Mouse (Mus musculus) stomach, embryonic 14.5 days (tissue): ENCODE data around the gene Med7. TPM values are rescaled to one million over a fixed set of nuclear protein-coding genes. Genes with fewer than 3 reads are reported as not detected.
"Not testable (repeated sequence)": the region's sequence is repeated elsewhere in the genome, so short reads cannot be mapped to it uniquely, and the experiment has no call there.

ENCODE experiments used
- ATAC-seq: fragments of 200-750 bp; cut with Nextera tagmentation; 2 replicates; pipeline ENCODE4 v1.8.0; 2017; ENCODE audit warnings: low read depth, moderate TSS enrichment; ENCODE audit not compliant: insufficient number of reproducible peaks, insufficient read depth, low FRiP score
- H3K27ac ChIP-seq: fragments of 300-500 bp; sonication (generic); 2 replicates; pipeline ENCODE4 v1.5.1; 2014; ENCODE audit warnings: mild to moderate bottlenecking, low read length, moderate library complexity, mixed read lengths
- H3K27me3 ChIP-seq: fragments of 300-500 bp; sonication (generic); 2 replicates; pipeline ENCODE4 v1.6.1; 2014; ENCODE audit warnings: low read length, control low read depth, mixed read lengths; ENCODE audit not compliant: control insufficient read depth, insufficient read depth
- H3K36me3 ChIP-seq: fragments of 300-500 bp; sonication (generic); 2 replicates; pipeline ENCODE4 v1.6.1; 2014; ENCODE audit warnings: mild to moderate bottlenecking, control low read depth, low read length, moderate library complexity, mixed read lengths; ENCODE audit not compliant: control insufficient read depth, insufficient read depth
- H3K4me1 ChIP-seq: fragments of 300-500 bp; sonication (generic); 2 replicates; pipeline ENCODE4 v1.6.1; 2014; ENCODE audit warnings: low read length, control low read depth, mixed read lengths; ENCODE audit not compliant: control insufficient read depth, insufficient read depth
- H3K4me2 ChIP-seq: fragments of 300-500 bp; sonication (generic); replicated peaks from 2 replicates; pipeline ENCODE4 v1.6.1; 2014; ENCODE audit warnings: low read depth, low read length, control low read depth
- H3K4me3 ChIP-seq: fragments of 300-500 bp; sonication (generic); 2 replicates; pipeline ENCODE4 v1.5.1; 2014; ENCODE audit warnings: low read depth, low read length, control low read depth
- H3K9ac ChIP-seq: fragments of 300-500 bp; sonication (generic); replicated peaks from 2 replicates; pipeline ENCODE4 v1.6.1; 2014; ENCODE audit warnings: low read depth, mild to moderate bottlenecking, control low read depth, low read length, moderate library complexity, mixed read lengths
- H3K9me3 ChIP-seq: fragments of 300-500 bp; sonication (generic); 2 replicates; pipeline ENCODE4 v1.6.1; 2016; ENCODE audit warnings: low read depth, low read length, control low read depth; ENCODE audit not compliant: control insufficient read depth
- WGBS: fragments of 180-500 bp; shearing (Covaris S2); extraction: QIAGEN DNeasy Blood & Tissue Kit; methylation state at CpG from one replicate; pipeline ENCODE4 v1.1.7; 2014; 5-methylcytosine and 5-hydroxymethylcytosine counted together
- polyA plus RNA-seq: library from polyadenylated mRNA; unstranded; fragments of >200 nt; fragmentation: Nextera tagmentation; extraction: Ambion mirVana; gene quantifications from 2 replicates; pipeline ENCODE4 v1.2.1, GENCODE M21; 2014

The Med7 gene
- polyA plus RNA-seq, 1 experiment from 2014 or later = 75.0 TPM

GRCm38 (mm10) chr11:46410018-46410563 lies 26.6 kb upstream of the Med7 start:
- H3K4me1 ChIP-seq = no peaks in the 10 kb centered on the region
- H3K9me3 ChIP-seq = no peaks in the 10 kb centered on the region
- no peak overlapping the region for H3K4me2 ChIP-seq
- H3K27me3 ChIP-seq = no peaks in the 10 kb centered on the region
- peak; percentile 42; the same call in 1 of the 2 replicates for ATAC-seq
- H3K4me3 ChIP-seq = no peak overlapping the region
- no peak overlapping the region for H3K9ac ChIP-seq
- no peak overlapping the region for H3K27ac ChIP-seq
- WGBS = 58% methylated on average over 2 of the region's 2 CpGs
- no peaks in the 10 kb centered on the region for H3K36me3 ChIP-seq

- H3K4me2 ChIP-seq = no peak overlapping the region
- no peak for ATAC-seq
- WGBS = 43% methylated on average over 1 of the region's 1 CpGs
Observed at GRCm38 (mm10) chr11:46418438-46418837, 18.3 kb upstream of the Med7 start.

GRCm38 (mm10) chr11:46418860-46419259 lies 17.9 kb upstream of the Med7 start:
- H3K9ac ChIP-seq = no peak overlapping the region
- H3K9me3 ChIP-seq = no peaks in the 10 kb centered on the region
- H3K36me3 ChIP-seq = no peaks in the 10 kb centered on the region
- no peak for ATAC-seq
- H3K4me1 ChIP-seq = no peaks in the 10 kb centered on the region
- H3K27me3 ChIP-seq = no peaks in the 10 kb centered on the region
- WGBS = 76% methylated on average over 5 of the region's 5 CpGs
- H3K4me3 ChIP-seq = no peak overlapping the region
- no peak overlapping the region for H3K4me2 ChIP-seq
- H3K27ac ChIP-seq = no peak overlapping the region

More at GRCm38 (mm10) chr11:46418438-46418837, 18.3 kb upstream of the Med7 start:
- Histone ChIP-seq H3K4me1 (no peaks in the 10 kb centered on the region), H3K4me3 (no peak overlapping the region), H3K9ac (no peak overlapping the region), H3K36me3 (no peaks in the 10 kb centered on the region), H3K9me3 (no peaks in the 10 kb centered on the region), H3K27me3 (no peaks in the 10 kb centered on the region), H3K27ac (no peak overlapping the region)

- Histone ChIP-seq H3K4me1 (no peaks in the 10 kb centered on the region), H3K9me3 (no peaks in the 10 kb centered on the region), H3K27ac (no peak overlapping the region), H3K4me2 (no peak overlapping the region), H3K9ac (no peak overlapping the region), H3K27me3 (no peaks in the 10 kb centered on the region), H3K4me3 (no peak overlapping the region), H3K36me3 (no peaks in the 10 kb centered on the region)
- 78% methylated on average over 8 of the region's 8 CpGs for WGBS
- no peak for ATAC-seq
Observed at GRCm38 (mm10) chr11:46421086-46421888, 15.4 kb upstream of the Med7 start.

GRCm38 (mm10) chr11:46428131-46428530 lies 8.6 kb upstream of the Med7 start:
- ATAC-seq, H3K4me2 ChIP-seq, H3K4me3 ChIP-seq, H3K9ac ChIP-seq, H3K36me3 ChIP-seq, H3K27me3 ChIP-seq, H3K27ac ChIP-seq, H3K9me3 ChIP-seq, H3K4me1 ChIP-seq: not testable (repeated sequence)
- WGBS = 46% methylated on average over 4 of the region's 4 CpGs

- Histone ChIP-seq H3K4me3 (no peak overlapping the region), H3K4me1 (no peaks in the 10 kb centered on the region), H3K27me3 (no peaks in the 10 kb centered on the region), H3K9ac (no peak overlapping the region), H3K36me3 (no peaks in the 10 kb centered on the region), H3K9me3 (no peaks in the 10 kb centered on the region), H3K27ac (no peak overlapping the region), H3K4me2 (no peak overlapping the region)
- ATAC-seq = no peak
- WGBS = 88% methylated on average over 2 of the region's 2 CpGs
Observed at GRCm38 (mm10) chr11:46430123-46430522, 6.6 kb upstream of the Med7 start.

GRCm38 (mm10) chr11:46431129-46431528 lies 5.6 kb upstream of the Med7 start:
- H3K4me2 ChIP-seq = no peak overlapping the region
- no peaks in the 10 kb centered on the region for H3K9me3 ChIP-seq
- no peak overlapping the region for H3K4me3 ChIP-seq
- no peak overlapping the region for H3K9ac ChIP-seq
- WGBS = 22% methylated on average over 3 of the region's 3 CpGs
- no peak overlapping the region for H3K27ac ChIP-seq
- no peaks in the 10 kb centered on the region for H3K27me3 ChIP-seq
- H3K4me1 ChIP-seq = no peaks in the 10 kb centered on the region
- peak; percentile 80 for ATAC-seq
- H3K36me3 ChIP-seq = no peaks in the 10 kb centered on the region

GRCm38 (mm10) chr11:46435363-46435762 lies 1.4 kb upstream of the Med7 start:
- Histone ChIP-seq H3K27ac (no peak overlapping the region), H3K4me2 (no peak overlapping the region), H3K27me3 (no peaks in the 10 kb centered on the region), H3K36me3 (no peaks in the 10 kb centered on the region; the same call in 1 of the 2 replicates), H3K9me3 (no peaks in the 10 kb centered on the region), H3K4me3 (no peak overlapping the region), H3K4me1 (no peaks in the 10 kb centered on the region), H3K9ac (no peak overlapping the region)
- no peak for ATAC-seq
